Mouse (Mus musculus) heart, embryonic 15.5 days (tissue): ENCODE results near the gene Hivep1. TPM values are rescaled to one million over a fixed set of nuclear protein-coding genes. Genes with fewer than 3 reads are reported as not detected.

Experiments
- polyA plus RNA-seq: library from polyadenylated mRNA; unstranded; fragments of >200 nt; fragmentation: Nextera tagmentation; extraction: Ambion mirVana; gene quantifications from 2 replicates; pipeline ENCODE4 v1.2.1, GENCODE M21; 2015

Hivep1 gene
- polyA plus RNA-seq, 1 experiment from 2014 or later: 7.6 TPM

Other genes starting within 250 kb of the Hivep1 start
- 0.20 and 0.29 TPM in 2 replicates for gene Adtrp, start 204.3 kb upstream of the Hivep1 start, polyA plus RNA-seq
- 8.0 and 8.2 TPM in 2 replicates for gene Edn1, start 249.5 kb downstream of the Hivep1 start, polyA plus RNA-seq